Mouse (Mus musculus): ENCODE results near the gene Prc1. TPM values are rescaled to one million over a fixed set of nuclear protein-coding genes. Genes with fewer than 3 reads are reported as not detected.

Gene Prc1
- polyA plus RNA-seq, 1 experiment from 2014 or later, result 158 TPM

DNA sequence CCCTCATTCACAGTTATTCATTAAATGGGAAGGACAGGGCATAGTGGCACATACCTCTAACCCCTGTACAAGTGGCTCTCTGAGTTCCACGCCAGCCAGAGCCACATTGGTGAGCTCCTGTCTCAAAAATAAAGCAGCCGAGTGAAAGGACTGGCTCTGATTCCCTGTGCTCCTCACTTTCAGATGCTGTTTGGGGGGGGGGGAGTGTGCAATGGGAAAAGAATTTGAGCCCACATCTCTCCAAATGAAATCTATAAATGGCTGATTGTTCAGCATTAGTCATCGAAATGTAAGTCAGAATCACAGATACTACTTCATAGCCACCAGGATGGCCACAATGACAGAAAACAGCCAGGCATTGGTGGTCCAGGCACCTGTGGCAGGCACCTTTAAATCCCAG is 2.8 kb downstream of the Prc1 start:
- Histone ChIP-seq H3K4me1 (ENCODE audit: control insufficient read depth, insufficient read depth, low read length) (peaks cover 7% of the 10 kb centered on the region; the same call in 1 of the 2 replicates), H3K4me2 (replicated peaks; ENCODE audit: low read depth, low read length) (no peak overlapping the region), H3K27ac (ENCODE audit: low read depth, low read length) (no peak overlapping the region), H3K27me3 (ENCODE audit: control insufficient read depth, insufficient read depth, low read length) (no peaks in the 10 kb centered on the region), H3K4me3 (ENCODE audit: low read length) (no peak overlapping the region), H3K9me3 (ENCODE audit: control insufficient read depth, low read length) (no peaks in the 10 kb centered on the region), H3K36me3 (ENCODE audit: control insufficient read depth, insufficient read depth, low read length) (peaks cover 24% of the 10 kb centered on the region), H3K9ac (ENCODE audit: low read depth, low read length) (no peak overlapping the region)
- WGBS, result 85% methylated on average over 3 of the region's 3 CpGs
- no peak for ATAC-seq (ENCODE audit: low FRiP score, low TSS enrichment)

DNA sequence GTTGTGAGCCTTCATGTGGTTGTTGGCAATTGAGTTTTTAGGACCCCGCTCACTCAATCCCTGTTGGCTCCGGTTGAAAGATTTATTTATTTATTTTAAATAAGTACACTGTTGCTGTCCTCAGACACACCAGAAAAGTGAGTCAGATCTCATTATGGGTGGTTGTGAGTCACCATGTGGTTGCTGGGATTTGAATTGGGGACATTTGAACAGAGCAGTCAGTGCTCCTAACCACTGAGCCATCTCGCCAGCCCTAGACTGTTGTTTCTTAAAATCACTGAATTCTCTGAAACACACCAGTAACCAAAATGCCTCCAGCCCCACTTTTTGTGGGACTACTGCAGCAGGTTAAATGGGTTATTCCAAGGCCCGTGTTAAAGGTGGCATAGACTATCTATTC is 4.5 kb downstream of the Prc1 start:
- WGBS, result 94% methylated on average over 4 of the region's 4 CpGs
- H3K27ac ChIP-seq (ENCODE audit: low read depth, low read length), result no peak overlapping the region
- no peak for ATAC-seq (ENCODE audit: low FRiP score, low TSS enrichment)
- H3K4me3 ChIP-seq (ENCODE audit: low read length), result no peak overlapping the region
- H3K9ac ChIP-seq (ENCODE audit: low read depth, low read length), result no peak overlapping the region
- H3K36me3 ChIP-seq (ENCODE audit: control insufficient read depth, insufficient read depth, low read length), result peaks cover 38% of the 10 kb centered on the region
- H3K4me2 ChIP-seq (replicated peaks; ENCODE audit: low read depth, low read length), result no peak overlapping the region
- peaks cover 7% of the 10 kb centered on the region; the same call in 1 of the 2 replicates for H3K4me1 ChIP-seq (ENCODE audit: control insufficient read depth, insufficient read depth, low read length)
- no peaks in the 10 kb centered on the region for H3K27me3 ChIP-seq (ENCODE audit: control insufficient read depth, insufficient read depth, low read length)
- no peaks in the 10 kb centered on the region for H3K9me3 ChIP-seq (ENCODE audit: control insufficient read depth, low read length)

DNA sequence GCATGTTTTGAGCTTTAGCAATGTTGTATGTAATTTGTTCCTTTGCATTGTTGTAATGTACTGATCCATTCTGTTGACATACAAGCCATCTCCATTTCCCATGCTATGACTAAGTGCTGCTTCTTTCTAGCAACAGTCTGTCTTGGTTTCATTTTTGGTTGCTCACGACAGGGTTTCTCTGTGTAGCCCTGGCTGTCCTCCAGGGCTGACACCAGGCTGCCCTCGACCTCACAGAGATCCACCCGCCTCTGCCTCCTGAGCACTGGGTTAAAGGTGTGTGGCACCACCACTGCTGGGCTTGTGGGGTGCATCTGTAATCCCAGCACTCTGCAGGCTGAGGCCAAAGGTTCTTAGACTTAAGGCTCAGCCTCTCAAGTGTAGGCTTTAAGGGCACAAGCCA is 5.3 kb downstream of the Prc1 start:
- Histone ChIP-seq H3K36me3 (ENCODE audit: control insufficient read depth, insufficient read depth, low read length) (peaks cover 46% of the 10 kb centered on the region), H3K27me3 (ENCODE audit: control insufficient read depth, insufficient read depth, low read length) (no peaks in the 10 kb centered on the region), H3K9me3 (ENCODE audit: control insufficient read depth, low read length) (no peaks in the 10 kb centered on the region), H3K4me2 (replicated peaks; ENCODE audit: low read depth, low read length) (no peak overlapping the region), H3K27ac (ENCODE audit: low read depth, low read length) (no peak overlapping the region), H3K9ac (ENCODE audit: low read depth, low read length) (no peak overlapping the region), H3K4me1 (ENCODE audit: control insufficient read depth, insufficient read depth, low read length) (peaks cover 7% of the 10 kb centered on the region; the same call in 1 of the 2 replicates), H3K4me3 (ENCODE audit: low read length) (no peak overlapping the region)
- WGBS, result 97% methylated on average over 3 of the region's 3 CpGs
- ATAC-seq (ENCODE audit: low FRiP score, low TSS enrichment), result no peak

DNA sequence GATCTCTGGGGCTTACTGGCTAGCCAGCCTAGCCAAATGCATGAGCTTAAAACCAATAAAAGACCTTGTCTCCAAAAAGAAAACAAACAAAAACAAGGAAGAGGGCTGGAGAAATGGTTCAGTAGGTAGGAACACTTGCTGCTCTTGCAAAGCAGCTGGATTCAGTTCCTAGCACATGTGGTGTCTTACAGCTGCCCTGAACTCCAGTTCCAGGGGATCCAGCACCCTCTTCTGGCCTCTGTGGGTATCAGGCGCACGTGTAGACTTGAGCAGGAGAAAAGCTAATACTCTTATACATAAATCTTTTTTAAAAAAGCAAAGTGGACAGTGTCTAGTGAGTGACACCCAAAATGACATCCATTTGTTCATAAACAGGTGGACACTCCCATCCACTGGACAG is 7.3 kb downstream of the Prc1 start:
- Histone ChIP-seq H3K36me3 (ENCODE audit: control insufficient read depth, insufficient read depth, low read length) (peaks cover 66% of the 10 kb centered on the region), H3K4me3 (ENCODE audit: low read length) (no peak overlapping the region), H3K27ac (ENCODE audit: low read depth, low read length) (no peak overlapping the region), H3K27me3 (ENCODE audit: control insufficient read depth, insufficient read depth, low read length) (no peaks in the 10 kb centered on the region), H3K9me3 (ENCODE audit: control insufficient read depth, low read length) (no peaks in the 10 kb centered on the region), H3K4me2 (replicated peaks; ENCODE audit: low read depth, low read length) (no peak overlapping the region), H3K9ac (ENCODE audit: low read depth, low read length) (no peak overlapping the region), H3K4me1 (ENCODE audit: control insufficient read depth, insufficient read depth, low read length) (no peaks in the 10 kb centered on the region)
- ATAC-seq (ENCODE audit: low FRiP score, low TSS enrichment), result no peak
- WGBS, result 91% methylated on average over 2 of the region's 2 CpGs

- ATAC-seq (ENCODE audit: low FRiP score, low TSS enrichment), result no peak
- H3K4me1 ChIP-seq (ENCODE audit: control insufficient read depth, insufficient read depth, low read length), result no peaks in the 10 kb centered on the region
- no peaks in the 10 kb centered on the region for H3K9me3 ChIP-seq (ENCODE audit: control insufficient read depth, low read length)
- H3K4me3 ChIP-seq (ENCODE audit: low read length), result no peak overlapping the region
- no peak overlapping the region for H3K9ac ChIP-seq (ENCODE audit: low read depth, low read length)
- WGBS, result 83% methylated on average over 3 of the region's 3 CpGs
- H3K27me3 ChIP-seq (ENCODE audit: control insufficient read depth, insufficient read depth, low read length), result no peaks in the 10 kb centered on the region
- H3K4me2 ChIP-seq (replicated peaks; ENCODE audit: low read depth, low read length), result no peak overlapping the region
- no peak overlapping the region for H3K27ac ChIP-seq (ENCODE audit: low read depth, low read length)
- peaks cover 97% of the 10 kb centered on the region for H3K36me3 ChIP-seq (ENCODE audit: control insufficient read depth, insufficient read depth, low read length)
These were observed 13.5 kb downstream of the Prc1 start for GRCm38 (mm10) chr7:80307766-80308165.

GRCm38 (mm10) chr7:80310771-80311170 is 16.5 kb downstream of the Prc1 start:
- H3K4me3 ChIP-seq (ENCODE audit: low read length), result no peak overlapping the region
- H3K9me3 ChIP-seq (ENCODE audit: control insufficient read depth, low read length), result no peaks in the 10 kb centered on the region
- no peaks in the 10 kb centered on the region for H3K27me3 ChIP-seq (ENCODE audit: control insufficient read depth, insufficient read depth, low read length)
- peaks cover 98% of the 10 kb centered on the region for H3K36me3 ChIP-seq (ENCODE audit: control insufficient read depth, insufficient read depth, low read length)
- no peak overlapping the region for H3K9ac ChIP-seq (ENCODE audit: low read depth, low read length)
- no peak overlapping the region for H3K27ac ChIP-seq (ENCODE audit: low read depth, low read length)
- WGBS, result 77% methylated on average over 7 of the region's 7 CpGs
- H3K4me2 ChIP-seq (replicated peaks; ENCODE audit: low read depth, low read length), result no peak overlapping the region
- ATAC-seq (ENCODE audit: low FRiP score, low TSS enrichment), result no peak
- H3K4me1 ChIP-seq (ENCODE audit: control insufficient read depth, insufficient read depth, low read length), result no peaks in the 10 kb centered on the region

- H3K4me3 ChIP-seq (ENCODE audit: low read length), result no peak overlapping the region
- no peak overlapping the region for H3K27ac ChIP-seq (ENCODE audit: low read depth, low read length)
- no peak overlapping the region for H3K9ac ChIP-seq (ENCODE audit: low read depth, low read length)
- no peaks in the 10 kb centered on the region for H3K4me1 ChIP-seq (ENCODE audit: control insufficient read depth, insufficient read depth, low read length)
- no peak for ATAC-seq (ENCODE audit: low FRiP score, low TSS enrichment)
- WGBS, result 85% methylated on average over 2 of the region's 2 CpGs
- no peaks in the 10 kb centered on the region for H3K27me3 ChIP-seq (ENCODE audit: control insufficient read depth, insufficient read depth, low read length)
- H3K4me2 ChIP-seq (replicated peaks; ENCODE audit: low read depth, low read length), result no peak overlapping the region
- no peaks in the 10 kb centered on the region for H3K9me3 ChIP-seq (ENCODE audit: control insufficient read depth, low read length)
- H3K36me3 ChIP-seq (ENCODE audit: control insufficient read depth, insufficient read depth, low read length), result peaks cover 67% of the 10 kb centered on the region
These were observed 21.5 kb downstream of the Prc1 start for GRCm38 (mm10) chr7:80315733-80316132.

- no peak overlapping the region for H3K4me3 ChIP-seq (ENCODE audit: low read length)
- H3K4me2 ChIP-seq (replicated peaks; ENCODE audit: low read depth, low read length), result no peak overlapping the region
- no peak overlapping the region for H3K27ac ChIP-seq (ENCODE audit: low read depth, low read length)
- H3K9me3 ChIP-seq (ENCODE audit: control insufficient read depth, low read length), result no peaks in the 10 kb centered on the region
- 0 out of 2 replicates have a peak, but pooled peaks cover under 1% of the 10 kb centered on the region for H3K4me1 ChIP-seq (ENCODE audit: control insufficient read depth, insufficient read depth, low read length)
- no peaks in the 10 kb centered on the region for H3K27me3 ChIP-seq (ENCODE audit: control insufficient read depth, insufficient read depth, low read length)
- no peak overlapping the region for H3K9ac ChIP-seq (ENCODE audit: low read depth, low read length)
- peaks cover 49% of the 10 kb centered on the region for H3K36me3 ChIP-seq (ENCODE audit: control insufficient read depth, insufficient read depth, low read length)
- 81% methylated on average over 1 of the region's 1 CpGs for WGBS
- no peak for ATAC-seq (ENCODE audit: low FRiP score, low TSS enrichment)
These were observed 23.3 kb downstream of the Prc1 start for GRCm38 (mm10) chr7:80317439-80318115.

DNA sequence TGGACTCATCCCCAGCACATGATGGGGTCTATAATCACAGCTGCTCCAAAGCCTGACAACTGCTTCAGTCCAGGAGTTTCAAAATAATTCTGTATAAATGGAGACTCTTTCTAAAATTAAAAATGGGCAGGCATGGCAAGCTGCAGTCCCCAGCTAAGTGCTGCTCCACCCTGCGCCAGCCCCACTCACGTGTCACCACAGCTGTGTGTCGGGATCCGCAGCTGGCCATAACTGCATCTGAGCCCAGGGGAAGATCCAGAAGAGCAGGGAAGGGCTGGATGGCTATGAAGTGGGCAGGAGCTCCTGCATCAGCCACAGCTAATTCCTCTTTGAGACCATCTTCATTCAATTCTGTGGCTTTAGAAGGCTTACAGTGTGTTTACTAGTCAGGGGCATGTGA is 24.4 kb downstream of the Prc1 start:
- Histone ChIP-seq H3K9me3 (ENCODE audit: control insufficient read depth, low read length) (no peaks in the 10 kb centered on the region), H3K27me3 (ENCODE audit: control insufficient read depth, insufficient read depth, low read length) (no peaks in the 10 kb centered on the region), H3K27ac (ENCODE audit: low read depth, low read length) (no peak overlapping the region), H3K4me1 (ENCODE audit: control insufficient read depth, insufficient read depth, low read length) (peaks cover 10% of the 10 kb centered on the region), H3K9ac (ENCODE audit: low read depth, low read length) (no peak overlapping the region), H3K36me3 (ENCODE audit: control insufficient read depth, insufficient read depth, low read length) (peaks cover 38% of the 10 kb centered on the region), H3K4me3 (ENCODE audit: low read length) (no peak overlapping the region), H3K4me2 (replicated peaks; ENCODE audit: low read depth, low read length) (no peak overlapping the region)
- 89% methylated on average over 4 of the region's 4 CpGs for WGBS
- no peak for ATAC-seq (ENCODE audit: low FRiP score, low TSS enrichment)

All from kidney, embryonic 14.5 days (tissue).